Mouse (Mus musculus) kidney, postnatal 10 days (tissue): ENCODE results near the gene Abcc8.

ENCODE experiments used
- DNase-seq: peaks from one replicate; pipeline ENCODE4 v3.0.0; 2021; ENCODE audit warnings: mixed read lengths

Gene Abcc8

GRCm38 (mm10) chr7:46105484-46105883, 74.3 kb downstream of the Abcc8 start:
- DNase-seq: no peak

- DNase-seq: no peak
These were observed 75.4 kb downstream of the Abcc8 start for GRCm38 (mm10) chr7:46104256-46104915.

GRCm38 (mm10) chr7:46103771-46104170, 76.1 kb downstream of the Abcc8 start:
- DNase-seq: no peak

GRCm38 (mm10) chr7:46103075-46103591, 76.7 kb downstream of the Abcc8 start:
- no peak for DNase-seq

- DNase-seq: peak; percentile 90
These were observed 79.3 kb downstream of the Abcc8 start, which contains the start of gene Kcnj11 for GRCm38 (mm10) chr7:46100563-46100962. Gene Kcnj11, minus strand, starts transcription at chr7:46100764.

- no peak for DNase-seq
These were observed 80.2 kb downstream of the Abcc8 start for GRCm38 (mm10) chr7:46099682-46100081.

GRCm38 (mm10) chr7:46098919-46099286, 80.9 kb downstream of the Abcc8 start:
- no peak for DNase-seq

- DNase-seq: no peak
These were observed 81.5 kb downstream of the Abcc8 start for GRCm38 (mm10) chr7:46098221-46098918.

- DNase-seq: no peak
These were observed 82.5 kb downstream of the Abcc8 start for GRCm38 (mm10) chr7:46097319-46097783.

GRCm38 (mm10) chr7:46096136-46096535, 83.7 kb downstream of the Abcc8 start:
- peak; percentile 82 for DNase-seq

- no peak for DNase-seq
These were observed 87.0 kb downstream of the Abcc8 start for GRCm38 (mm10) chr7:46092803-46093202.

- no peak for DNase-seq
These were observed 91.6 kb downstream of the Abcc8 start for GRCm38 (mm10) chr7:46088241-46088640.

GRCm38 (mm10) chr7:46086378-46086777, 93.5 kb downstream of the Abcc8 start:
- no peak for DNase-seq

- peak; percentile 70 for DNase-seq
These were observed 94.9 kb downstream of the Abcc8 start for GRCm38 (mm10) chr7:46084839-46085513.

- DNase-seq: no peak
These were observed 95.8 kb downstream of the Abcc8 start for GRCm38 (mm10) chr7:46084024-46084423.

- DNase-seq: no peak
These were observed 102.2 kb downstream of the Abcc8 start for GRCm38 (mm10) chr7:46077675-46078074.

- DNase-seq: no peak
These were observed 103.0 kb downstream of the Abcc8 start for GRCm38 (mm10) chr7:46076844-46077243.

GRCm38 (mm10) chr7:46068831-46069230, 111.0 kb downstream of the Abcc8 start:
- no peak for DNase-seq

GRCm38 (mm10) chr7:46063296-46063695, 116.5 kb downstream of the Abcc8 start:
- DNase-seq: no peak

- DNase-seq: no peak
These were observed 118.2 kb downstream of the Abcc8 start for GRCm38 (mm10) chr7:46061614-46062013.

- DNase-seq: no peak
These were observed 119.1 kb downstream of the Abcc8 start for GRCm38 (mm10) chr7:46060688-46061087.

GRCm38 (mm10) chr7:46058882-46059281, 121.0 kb downstream of the Abcc8 start:
- no peak for DNase-seq
